Mouse (Mus musculus): ENCODE data around the gene Mrpl38. TPM values are rescaled to one million over a fixed set of nuclear protein-coding genes. Genes with fewer than 3 reads are reported as not detected.
"Not testable (repeated sequence)": the region's sequence is repeated elsewhere in the genome, so short reads cannot be mapped to it uniquely, and the experiment has no call there.

Gene Mrpl38
- total RNA-seq, 2 experiments from 2014 or later, result 55.5 to 56.3 TPM

DNA sequence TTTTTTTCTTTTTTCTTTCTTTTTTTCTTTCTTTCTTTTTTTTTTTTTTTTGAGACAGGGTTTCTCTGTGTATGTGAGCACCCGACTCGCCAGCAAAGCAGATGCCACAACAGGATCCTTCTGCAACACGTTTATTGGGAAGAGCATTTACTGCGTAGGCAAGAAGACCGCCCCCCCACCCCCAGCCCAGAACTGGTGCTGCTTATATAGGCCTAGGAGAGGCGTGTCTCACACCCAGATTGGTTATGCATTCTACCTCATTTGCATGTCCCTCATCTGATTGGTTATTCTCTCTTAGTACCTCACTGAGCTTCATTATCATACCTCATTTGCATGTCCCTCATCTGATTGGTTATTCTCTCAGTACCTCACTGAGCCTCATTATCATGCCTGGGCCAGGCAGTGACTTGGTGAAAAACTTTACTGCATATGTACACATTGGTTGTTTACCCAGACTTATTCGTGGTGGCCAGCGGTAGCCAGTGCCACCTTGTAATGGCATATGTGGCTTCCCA is 16.9 kb downstream of the Mrpl38 start:
- intact Hi-C loops (cut with DNase I); DNase-seq: not testable (repeated sequence)

DNA sequence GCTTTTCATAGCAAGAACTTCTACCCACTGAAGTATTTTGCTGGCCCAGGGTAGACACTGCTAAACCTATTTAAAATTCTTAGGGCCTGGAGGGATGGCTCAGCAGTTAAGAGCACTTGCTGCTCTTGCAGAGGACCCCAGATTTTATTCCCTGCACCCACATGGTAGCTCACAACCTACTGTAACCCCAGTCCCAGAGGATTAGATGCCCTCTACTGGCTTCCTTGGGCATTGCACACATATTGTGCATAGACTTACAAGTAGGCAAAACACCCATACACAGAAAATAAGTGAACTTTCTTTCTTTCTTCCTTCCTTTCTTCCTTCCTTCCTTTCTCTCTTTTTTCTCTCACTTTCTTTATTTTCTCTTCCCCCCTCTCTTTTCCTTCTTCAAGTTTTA is 20.8 kb downstream of the Mrpl38 start:
- intact Hi-C loops (cut with DNase I), result no loop called here
- DNase-seq, result peak in 1 of 2 experiments; percentile 32

DNA sequence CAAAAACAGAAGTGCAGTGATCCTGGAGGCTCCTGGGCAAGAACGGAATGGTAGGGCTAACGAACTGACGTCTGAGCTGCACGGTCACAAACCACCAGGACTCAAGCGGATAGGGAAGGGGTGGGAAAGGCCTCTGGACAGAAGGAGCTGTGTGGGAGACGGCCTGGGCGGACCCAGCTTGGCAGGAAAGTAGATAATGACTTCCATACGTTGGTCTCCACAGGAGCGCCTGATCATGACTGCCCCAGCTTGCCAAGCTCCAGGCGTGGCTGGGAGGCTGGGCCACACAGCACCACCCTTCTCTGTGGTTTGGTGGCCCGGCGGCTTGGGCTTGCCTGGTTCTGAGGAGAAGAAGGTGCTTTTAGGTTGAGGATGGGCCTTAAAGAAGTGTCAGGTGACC is 21.4 kb downstream of the Mrpl38 start:
- no peak for DNase-seq
- intact Hi-C loops (cut with DNase I), result no loop called here

DNA sequence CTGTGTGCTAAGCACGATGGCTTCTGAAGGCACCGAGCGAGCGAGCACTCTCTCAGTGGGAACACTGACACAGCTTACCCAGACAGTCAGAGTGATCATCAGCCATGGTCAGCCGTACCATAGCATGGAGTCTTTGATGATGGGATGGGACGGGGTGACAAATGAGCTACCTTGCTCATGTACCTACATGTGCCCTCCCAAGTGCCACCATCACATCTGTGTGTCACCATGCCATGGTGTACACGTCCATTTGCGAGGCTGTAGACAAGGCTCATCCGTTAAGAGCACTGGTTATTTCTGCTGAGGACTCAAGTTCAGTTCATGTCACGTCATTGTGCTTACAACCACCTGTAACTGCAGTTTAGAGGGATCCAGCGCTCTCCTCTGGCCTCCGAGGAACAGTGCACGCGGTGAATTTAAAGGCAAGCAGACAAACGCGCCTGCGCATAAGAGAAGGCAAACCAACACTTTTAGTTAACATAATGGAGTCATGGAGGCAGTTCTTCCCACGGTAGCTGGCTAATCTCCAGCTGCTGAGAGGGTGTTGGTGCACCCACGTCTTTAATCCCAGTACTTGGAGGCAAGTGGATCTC is 27.0 kb downstream of the Mrpl38 start:
- DNase-seq, result no peak
- intact Hi-C loops (cut with DNase I), result loop anchor here (2.0 kb wide), 1 partner anchor 17 kb away; no protein-coding TSS in a partner anchor

DNA sequence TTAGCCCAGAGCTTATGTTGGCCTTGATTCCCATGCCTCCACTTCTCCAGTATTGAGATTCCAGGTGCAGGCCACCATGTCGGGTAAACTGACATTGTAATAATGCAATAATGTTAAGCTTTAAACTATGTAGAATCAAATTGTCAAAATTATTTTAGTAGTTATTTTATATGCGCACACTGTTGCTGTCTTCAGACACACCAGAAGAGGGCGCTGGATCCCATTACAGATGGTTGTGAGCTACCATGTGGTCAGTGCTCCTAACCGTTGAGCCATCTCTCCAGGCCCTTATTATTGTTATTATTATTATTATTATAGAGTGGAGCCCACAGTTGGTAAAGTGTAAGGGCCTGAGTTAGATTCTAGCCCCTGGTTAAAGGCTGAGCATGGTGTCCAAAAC is 27.6 kb downstream of the Mrpl38 start:
- intact Hi-C loops (cut with DNase I), result loop anchor here (2.0 kb wide), 1 partner anchor 18 kb away; no protein-coding TSS in a partner anchor
- DNase-seq, result no peak

DNA sequence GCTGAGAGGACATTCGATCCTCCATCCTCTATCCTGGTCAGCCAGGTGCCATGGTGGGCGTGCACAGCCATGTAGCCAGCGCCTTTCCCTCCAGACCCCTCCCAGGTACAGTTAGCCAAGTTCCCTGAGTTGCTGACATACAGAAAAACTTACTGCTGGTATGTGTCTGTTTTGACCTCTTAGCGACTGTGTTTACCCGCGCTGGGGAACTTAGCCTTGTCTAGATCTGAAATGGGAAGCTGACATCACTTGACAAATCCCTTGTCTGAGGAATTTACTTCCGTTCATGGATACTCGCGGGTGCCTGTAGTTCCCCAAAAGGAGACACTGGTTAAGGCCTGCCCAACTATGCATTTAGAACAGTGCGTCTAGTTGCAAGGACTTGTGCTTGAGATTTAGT is 28.1 kb downstream of the Mrpl38 start:
- no peak for DNase-seq
- intact Hi-C loops (cut with DNase I), result loop anchor here (1.0 to 2.0 kb wide), 2 partner anchors 18 to 22 kb away; no protein-coding TSS in a partner anchor

DNA sequence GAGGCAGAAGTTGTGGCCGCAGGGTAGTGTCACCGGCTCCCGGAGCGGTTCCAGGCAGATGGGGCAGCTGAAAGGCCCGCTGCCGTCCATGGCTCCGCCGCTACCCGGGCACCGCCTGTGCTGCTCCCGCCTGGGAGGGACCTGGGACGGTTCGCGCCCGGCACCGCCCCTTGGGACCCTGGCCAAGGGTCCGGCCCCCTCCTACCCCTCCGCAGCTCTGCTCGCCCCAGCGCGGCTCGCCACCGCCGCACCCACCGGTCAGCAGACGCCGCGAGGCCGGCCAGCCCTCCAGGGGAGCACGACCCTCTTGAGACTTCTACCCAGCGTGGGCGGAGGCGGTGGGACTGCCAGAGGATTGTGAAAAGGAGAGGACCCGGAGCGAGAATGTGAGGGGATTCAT is 28.5 kb downstream of the Mrpl38 start:
- peak; percentile 92 to 94 for DNase-seq
- intact Hi-C loops (cut with DNase I), result loop anchor here (1.0 to 2.0 kb wide), 2 partner anchors 19 to 22 kb away; no protein-coding TSS in a partner anchor

DNA sequence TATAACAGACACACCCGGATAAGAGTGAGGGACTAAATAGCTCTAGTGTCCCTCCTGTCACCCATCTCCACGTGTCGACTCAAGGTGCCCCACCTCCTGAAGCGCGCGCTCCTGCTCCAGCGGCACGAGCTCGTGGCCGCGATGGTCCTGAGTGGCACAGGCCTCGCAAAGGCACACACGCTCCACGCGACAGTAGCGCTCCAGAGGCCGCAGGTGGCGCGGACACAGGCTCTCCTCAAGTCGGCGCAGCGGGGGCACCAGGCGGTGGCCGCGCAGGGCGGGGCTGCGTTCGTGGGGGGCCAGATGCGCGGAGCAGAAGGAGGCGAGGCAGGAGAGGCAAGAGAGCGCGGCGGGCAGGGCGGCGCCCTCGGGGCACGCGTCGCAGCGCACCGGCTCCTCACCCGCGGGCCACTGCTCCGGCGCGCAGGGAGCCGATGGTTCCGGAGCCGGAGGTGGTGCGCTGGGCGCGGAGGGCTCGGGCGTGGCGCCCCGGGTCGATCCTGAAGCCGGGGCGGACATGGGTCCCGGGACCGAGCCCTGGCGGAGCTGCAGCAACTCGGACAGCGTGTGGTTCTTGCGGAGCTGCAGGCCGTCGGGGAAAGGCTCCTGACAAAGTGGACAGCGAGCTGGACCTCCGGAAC is 29.1 kb downstream of the Mrpl38 start:
- intact Hi-C loops (cut with DNase I), result loop anchor here (1.0 to 2.0 kb wide), 2 partner anchors 19 to 21 kb away; no protein-coding TSS in a partner anchor
- peak; percentile 57 to 65 for DNase-seq

DNA sequence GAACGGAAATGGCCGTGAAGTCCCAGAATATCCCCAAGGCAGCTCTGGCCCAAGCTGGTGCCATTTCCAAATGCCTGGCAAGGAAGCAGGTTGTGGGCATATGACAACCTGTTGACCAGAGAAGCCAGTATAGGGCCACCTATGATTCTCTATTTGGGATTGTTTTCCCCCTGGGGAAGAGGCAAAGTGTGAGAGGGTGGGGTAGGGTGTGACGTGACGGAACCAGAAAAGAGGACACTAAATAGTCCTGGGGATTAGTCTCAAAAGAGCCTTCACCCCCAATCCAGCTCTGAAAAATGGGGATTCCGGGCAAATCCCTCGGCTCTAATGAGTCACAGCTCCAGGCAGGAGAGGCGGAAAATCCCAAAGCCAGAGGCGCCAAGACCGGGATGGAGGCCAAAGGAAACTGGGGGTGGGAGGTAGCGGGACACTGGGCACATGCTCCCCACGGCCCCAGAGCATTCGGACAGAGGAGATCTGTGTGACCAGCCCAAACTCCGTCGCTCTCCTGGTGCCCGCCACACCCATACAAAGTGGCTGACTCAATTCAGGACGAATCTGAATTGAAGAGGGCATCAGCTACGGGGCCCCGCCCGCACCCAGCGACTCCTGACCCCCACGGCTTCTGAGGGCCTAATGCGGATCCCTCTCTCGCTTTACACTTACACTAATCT is 30.1 kb downstream of the Mrpl38 start:
- DNase-seq, result peak; percentile 82 to 85
- intact Hi-C loops (cut with DNase I), result no loop called here

DNA sequence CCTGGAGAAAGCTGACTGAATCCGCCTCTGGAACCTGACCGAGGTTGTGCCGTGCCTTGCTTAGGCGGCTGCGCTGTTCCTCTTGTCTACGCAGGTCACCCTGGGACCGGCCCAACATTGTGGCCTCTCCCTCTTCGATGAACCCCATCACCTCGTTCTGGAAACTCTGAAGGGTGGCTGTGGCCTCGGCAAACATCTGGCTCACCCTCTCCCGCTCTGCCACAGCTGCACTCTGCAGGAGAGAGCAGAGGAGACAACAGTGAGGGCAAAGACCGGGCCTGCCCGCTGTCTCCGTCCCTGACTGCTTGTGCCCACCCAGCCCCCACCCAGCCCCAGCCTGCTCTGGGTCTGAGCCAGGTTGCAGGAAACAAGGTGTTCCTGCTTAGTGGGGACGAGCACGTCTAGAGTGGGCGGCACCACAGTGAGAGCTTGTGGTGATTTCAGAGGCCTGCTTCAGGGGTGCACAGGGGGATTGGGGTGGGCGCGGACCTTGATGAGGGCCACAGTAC is 30.8 kb downstream of the Mrpl38 start:
- intact Hi-C loops (cut with DNase I), result no loop called here
- peak; percentile 26 to 49 for DNase-seq

DNA sequence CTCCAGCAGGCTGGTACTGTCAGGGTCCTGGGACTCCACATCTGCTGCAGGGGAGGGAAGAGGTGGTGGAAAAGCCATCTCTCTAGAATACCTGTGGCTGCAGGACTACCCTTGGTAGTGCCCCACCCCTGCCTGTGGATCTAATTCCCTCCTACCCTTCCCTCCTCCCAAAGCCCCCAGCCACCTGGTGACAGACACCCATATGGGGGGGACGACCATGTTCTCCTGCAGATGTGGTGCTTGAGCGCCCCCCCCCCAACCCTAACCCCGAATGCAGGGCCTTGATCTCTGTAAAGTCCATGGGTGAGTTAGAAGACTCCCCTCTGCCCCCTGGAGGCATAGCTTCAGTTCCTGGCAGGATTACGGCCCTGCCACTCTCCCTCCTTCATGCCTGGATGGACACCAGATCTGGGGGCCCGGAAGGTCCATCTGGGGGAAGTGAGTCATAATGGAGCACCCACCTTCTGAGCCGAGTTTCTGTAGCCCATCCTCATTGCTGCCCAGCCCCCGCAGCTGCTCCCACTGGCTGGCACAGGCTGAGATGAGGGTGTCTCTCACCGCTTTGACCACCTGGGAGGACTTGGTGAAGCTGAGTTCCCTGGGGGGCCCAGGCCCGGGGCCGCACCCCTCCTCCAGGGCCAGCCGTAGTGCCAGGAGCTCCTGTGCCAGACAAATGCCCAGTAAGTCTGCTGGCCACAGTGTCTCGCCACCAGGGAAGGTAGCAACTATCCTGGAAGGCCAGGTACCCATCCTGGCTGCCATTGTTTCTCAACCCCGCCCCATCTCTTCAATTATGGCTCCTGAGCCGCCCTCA is 31.5 kb downstream of the Mrpl38 start:
- intact Hi-C loops (cut with DNase I), result no loop called here
- peak in 1 of 2 experiments; percentile 38 for DNase-seq

DNA sequence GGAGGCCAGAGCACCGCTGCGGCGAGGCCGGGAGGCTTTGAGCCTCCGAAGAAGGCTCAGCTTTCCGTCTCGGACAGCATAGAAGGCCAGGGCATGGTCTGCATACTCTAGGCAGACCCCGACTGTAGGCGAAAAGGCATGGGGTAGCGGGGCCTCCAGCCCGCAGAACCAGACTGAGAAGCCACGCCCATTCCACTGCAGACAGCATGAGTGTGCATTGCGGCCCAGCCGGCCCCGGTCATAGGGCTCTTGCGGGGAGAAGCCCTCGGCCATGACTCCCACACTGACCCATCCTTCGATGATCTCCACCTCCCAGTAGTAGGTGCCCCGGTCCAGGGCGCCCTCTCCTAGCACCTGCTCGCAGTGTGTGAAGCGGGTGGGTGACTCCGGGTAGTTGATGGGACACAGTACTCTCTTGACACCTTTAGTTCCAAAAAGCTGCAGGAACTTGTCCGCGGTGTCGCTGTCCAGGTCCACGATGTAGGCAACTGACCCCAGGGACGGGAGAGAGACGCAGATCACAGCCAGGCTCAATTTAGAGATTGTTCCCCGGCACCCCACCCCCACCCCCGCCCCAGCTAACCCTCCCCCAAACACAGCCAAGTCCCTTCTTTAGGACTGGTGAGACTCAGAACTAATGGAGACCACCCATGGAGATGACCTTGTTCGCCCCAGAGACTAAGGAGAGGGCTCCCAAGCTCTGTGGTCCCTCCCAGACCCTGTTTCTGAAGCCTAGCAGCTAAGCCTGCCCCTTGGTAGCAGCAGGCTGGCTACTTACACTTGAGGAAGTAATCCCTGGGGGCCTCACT is 32.3 kb downstream of the Mrpl38 start:
- intact Hi-C loops (cut with DNase I), result no loop called here
- DNase-seq, result peak in 1 of 2 experiments; percentile 22

DNA sequence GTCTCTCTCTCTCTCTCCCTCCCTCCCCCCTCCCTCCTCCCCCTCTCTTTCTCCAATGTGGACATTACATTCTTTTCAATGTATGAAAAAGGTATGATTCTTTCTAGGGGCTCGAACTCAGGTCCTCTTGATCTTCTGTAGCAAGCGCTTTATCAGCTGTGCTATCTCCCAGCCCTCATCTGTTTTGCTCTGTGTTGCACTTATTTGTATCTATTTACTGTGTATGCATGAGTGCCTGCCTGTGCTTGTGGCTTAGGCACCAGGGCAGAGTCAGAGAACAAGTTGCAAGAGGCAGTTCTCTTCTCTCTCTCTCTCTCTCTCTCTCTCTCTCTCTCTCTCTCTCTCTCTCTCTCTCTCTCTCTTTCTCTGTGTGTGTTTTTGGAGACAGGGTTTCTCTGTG is 33.6 kb downstream of the Mrpl38 start:
- intact Hi-C loops (cut with DNase I), result no loop called here
- no peak for DNase-seq

DNA sequence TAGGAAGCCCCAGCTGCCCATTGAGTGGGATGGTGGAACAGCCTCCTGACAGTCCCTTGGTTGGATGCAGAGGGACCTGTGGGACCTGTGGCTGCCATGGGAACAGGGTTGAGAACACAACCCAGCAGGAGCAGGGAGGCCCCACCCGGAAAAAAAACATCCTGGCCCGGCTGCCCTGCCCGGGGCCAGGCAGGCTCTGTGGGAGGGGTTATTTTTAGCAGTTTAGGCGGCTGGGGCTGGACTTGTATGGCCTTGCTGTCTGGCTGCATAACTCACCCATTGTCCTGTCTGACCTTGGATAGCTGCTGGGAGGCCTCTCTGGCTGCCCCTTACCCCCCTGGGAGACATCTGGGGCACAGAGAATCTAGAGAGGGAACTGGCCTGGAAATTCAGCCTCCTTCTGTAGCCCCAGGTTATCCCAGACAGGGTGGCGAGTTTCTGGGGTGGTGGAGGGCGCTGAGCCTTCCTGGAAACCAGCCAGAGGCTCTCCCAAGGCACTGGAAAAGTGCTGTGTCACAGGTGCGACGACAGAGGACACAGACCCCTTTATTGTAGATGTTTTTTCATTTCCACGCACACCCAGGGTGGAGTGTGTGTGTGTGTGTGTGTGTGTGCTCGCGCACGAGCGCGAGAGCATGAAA is 34.5 kb downstream of the Mrpl38 start:
- peak; percentile 77 to 79 for DNase-seq
- intact Hi-C loops (cut with DNase I), result no loop called here

DNA sequence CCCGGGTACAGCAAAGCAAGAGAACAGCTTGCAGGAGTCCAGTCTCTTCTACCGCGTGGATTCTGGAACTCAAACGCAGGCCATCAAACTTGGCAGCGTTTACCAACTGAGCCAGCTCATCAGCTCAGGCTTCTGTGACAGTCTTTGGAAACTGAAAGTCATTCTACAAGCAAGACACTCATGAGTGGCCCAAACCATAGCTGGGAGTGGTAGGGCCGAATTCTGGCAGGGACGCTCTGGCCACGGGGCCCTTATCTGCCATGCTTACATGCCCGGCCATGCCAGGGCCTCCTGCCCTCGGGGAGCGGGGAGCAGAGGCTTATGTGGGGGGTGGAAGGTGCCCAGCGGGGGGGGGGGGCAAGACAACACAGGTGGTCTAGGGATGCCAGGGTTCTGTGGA is 35.1 kb downstream of the Mrpl38 start:
- DNase-seq, result peak; percentile 39 to 47
- intact Hi-C loops (cut with DNase I), result no loop called here

DNA sequence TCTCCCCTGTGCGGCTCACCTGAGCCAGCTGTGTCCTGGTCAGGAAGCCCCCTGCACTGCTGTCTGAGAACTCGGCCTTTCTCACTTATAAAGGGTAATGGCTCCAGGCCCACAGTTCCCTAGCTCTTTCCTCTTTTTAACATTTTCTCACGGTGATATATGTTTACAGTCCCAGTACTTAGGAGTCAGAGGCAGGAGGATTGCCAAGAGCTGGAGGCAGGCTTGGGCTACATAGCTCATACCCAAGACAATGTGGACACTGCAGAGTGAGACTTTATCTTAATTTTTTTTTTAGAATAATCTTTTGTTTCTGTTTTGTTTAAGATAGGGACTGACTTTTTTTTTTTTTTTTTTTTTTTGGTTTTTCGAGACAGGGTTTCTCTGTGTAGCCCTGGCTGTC is 36.2 kb downstream of the Mrpl38 start:
- DNase-seq, result peak in 1 of 2 experiments; percentile 45
- intact Hi-C loops (cut with DNase I), result no loop called here

DNA sequence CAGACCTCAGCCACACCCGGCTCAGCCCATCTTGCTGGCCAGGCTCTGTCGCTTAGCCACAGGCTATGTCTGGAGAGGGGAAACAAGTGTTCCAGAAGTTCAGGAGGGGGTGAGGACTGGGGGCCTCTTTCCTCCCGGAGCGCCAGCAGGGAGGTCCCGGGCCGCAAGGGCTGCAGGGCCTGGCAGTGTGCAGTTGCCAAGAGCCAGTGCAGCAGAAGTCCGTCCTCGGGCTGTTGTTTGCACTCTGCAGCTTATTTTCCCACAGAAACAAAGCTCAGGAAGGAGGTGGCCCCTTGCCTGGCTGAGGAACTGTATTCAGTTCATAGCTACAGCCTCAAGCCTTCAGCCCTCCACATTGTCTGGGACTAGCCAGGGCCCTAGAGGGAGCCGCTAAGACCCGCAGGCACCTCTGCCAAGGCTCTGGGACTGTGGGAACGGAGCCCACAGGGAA is 36.7 kb downstream of the Mrpl38 start:
- peak; percentile 77 to 82 for DNase-seq

DNA sequence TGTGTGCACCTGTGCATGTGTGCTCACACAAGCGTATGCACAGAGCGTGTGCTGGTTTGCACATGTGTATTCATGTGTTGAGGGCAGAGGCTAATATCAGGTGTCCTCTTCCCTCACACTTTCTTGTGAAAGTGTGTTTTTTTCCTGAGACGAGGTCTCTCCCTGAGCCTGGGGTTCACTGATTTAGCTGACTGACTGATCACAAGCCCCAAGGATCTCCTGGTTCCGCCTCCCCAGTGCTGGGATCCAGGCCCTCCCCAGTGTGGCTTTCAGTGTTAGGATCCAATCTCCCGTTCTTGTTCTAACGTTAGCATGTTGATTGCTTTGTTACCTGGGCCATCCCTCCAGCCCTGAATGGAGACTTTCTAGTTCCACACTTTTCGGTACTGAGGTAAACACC is 37.8 kb downstream of the Mrpl38 start:
- no peak for DNase-seq
- intact Hi-C loops (cut with DNase I), result no loop called here

More for the DNA sequence above, 36.7 kb downstream of the Mrpl38 start:
- intact Hi-C loops (cut with DNase I), result no loop called here

DNA sequence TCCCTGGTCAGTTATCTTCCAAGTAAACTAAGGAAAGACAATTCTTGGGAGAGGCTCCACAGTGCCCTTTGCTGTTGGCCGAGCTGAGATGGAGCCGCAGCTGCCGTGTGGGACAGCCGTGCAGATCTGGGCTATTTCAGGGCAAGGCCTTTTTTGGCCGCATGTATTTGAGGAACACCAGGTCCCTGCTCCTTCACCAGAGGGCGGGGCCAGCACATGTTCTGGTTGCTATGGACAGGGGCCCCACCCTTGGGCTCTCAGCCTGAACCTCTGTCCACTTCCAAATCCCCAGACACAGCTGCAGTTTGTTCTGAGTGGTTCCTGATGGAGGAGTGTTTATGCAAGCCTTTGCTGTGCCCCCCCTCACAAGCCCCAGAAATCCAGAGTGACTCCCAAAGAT is 38.3 kb downstream of the Mrpl38 start:
- peak; percentile 85 to 86 for DNase-seq
- intact Hi-C loops (cut with DNase I), result no loop called here
